Mouse (Mus musculus): ENCODE results near the gene Mfn1. TPM values are rescaled to one million over a fixed set of nuclear protein-coding genes. Genes with fewer than 3 reads are reported as not detected.

Gene Mfn1
- polyA plus RNA-seq, 1 experiment from 2014 or later = 39.4 TPM

DNA sequence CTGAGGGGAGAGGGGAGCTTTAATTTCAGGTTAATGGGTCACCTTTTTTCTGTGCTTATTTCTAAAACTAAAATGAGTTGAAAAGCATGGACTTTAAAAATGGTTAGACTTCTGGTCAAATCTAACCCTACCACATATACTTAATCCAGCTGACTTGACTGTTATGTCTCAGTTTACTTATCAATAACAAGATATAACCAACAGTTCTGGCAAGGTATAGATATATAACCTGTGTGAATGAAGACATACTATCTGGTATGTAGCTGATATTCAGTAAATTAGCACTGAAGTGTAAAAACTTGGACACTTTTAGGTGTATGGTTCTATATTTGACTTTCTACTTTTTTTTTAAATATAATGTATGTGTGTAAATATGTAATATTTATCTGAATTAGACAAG lies 15.7 kb upstream of the Mfn1 start:
- no peak for ATAC-seq
- Histone ChIP-seq H3K9me3 (replicated peaks) (no peaks in the 10 kb centered on the region), H3K27ac (no peak overlapping the region)

DNA sequence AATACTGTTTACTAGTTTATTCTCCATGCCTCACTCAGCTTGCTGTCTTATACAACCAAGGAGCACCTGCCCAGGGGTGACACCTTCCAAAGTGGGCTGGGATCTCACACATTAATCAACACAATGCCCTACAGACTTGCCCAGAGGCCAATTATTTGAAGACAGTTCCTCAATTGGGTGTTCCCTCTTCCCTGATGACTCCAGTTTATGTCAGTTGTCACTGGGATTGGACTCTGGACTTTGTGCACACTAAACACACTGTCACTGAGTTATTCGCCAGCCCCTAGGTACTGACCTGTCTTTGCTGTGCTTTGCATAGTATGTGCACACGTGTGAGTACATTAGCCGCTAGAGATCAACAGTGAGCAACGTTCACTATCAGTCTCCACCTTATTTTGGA lies 2.1 kb upstream of the Mfn1 start:
- no peak for ATAC-seq
- WGBS = 94% methylated on average over 4 of the region's 4 CpGs
- H3K27me3 ChIP-seq = no peaks in the 10 kb centered on the region
- H3K4me2 ChIP-seq = no peak overlapping the region
- H3K4me3 ChIP-seq = no peak overlapping the region
- H3K27ac ChIP-seq = no peak overlapping the region
- H3K9me3 ChIP-seq (replicated peaks) = 0 out of 2 replicates have a peak, but pooled peaks cover 4% of the 10 kb centered on the region
- H3K36me3 ChIP-seq (ENCODE audit: poor library complexity, severe bottlenecking) = peaks cover 35% of the 10 kb centered on the region
- peaks cover 10% of the 10 kb centered on the region for H3K4me1 ChIP-seq
- no peak overlapping the region for H3K9ac ChIP-seq

More for the DNA sequence above, 15.7 kb upstream of the Mfn1 start:
- no peak overlapping the region for H3K4me2 ChIP-seq
- peaks cover 30% of the 10 kb centered on the region for H3K36me3 ChIP-seq (ENCODE audit: poor library complexity, severe bottlenecking)
- no peak overlapping the region for H3K4me3 ChIP-seq
- H3K27me3 ChIP-seq = no peaks in the 10 kb centered on the region
- H3K9ac ChIP-seq = no peak overlapping the region
- H3K4me1 ChIP-seq = peaks cover 33% of the 10 kb centered on the region

DNA sequence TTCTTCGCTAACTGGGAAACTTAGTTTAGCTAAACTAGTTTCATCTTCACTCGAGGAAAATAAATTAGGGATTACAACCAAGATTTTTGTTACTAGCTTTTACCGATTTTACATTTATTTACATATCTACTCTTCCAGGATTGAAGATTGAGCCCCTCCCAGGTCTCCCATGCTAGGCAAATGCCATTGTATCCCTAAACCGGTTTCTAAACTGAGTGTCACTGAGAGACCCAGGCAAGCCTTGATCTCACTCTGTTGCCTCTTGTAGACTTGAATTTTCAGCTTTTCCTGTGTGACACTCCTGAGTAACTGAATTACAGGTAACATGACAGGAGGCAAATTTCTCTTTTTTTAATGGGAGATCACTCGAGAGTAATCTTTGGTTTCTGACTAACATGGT lies 776 bp downstream of the Mfn1 start:
- 17% methylated on average over 5 of the region's 5 CpGs for WGBS

DNA sequence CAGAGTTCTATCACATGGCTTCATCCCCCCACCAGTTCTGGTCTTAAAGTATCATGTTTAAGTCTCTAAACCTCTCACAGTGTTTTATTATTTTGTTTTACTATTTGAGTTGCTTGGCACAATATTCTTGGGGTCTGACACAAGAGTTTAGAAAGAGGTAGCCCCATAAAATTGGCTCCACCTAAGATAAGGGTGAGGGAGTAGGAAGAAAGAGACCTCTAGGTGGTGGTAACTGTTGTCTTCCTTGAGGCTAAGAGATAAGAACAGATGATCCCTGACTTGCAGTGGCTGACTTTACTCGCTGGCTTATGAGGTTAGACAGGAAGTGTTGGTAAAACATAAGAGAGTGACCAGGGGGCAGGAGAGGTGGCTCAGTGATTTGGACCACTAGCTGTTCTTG lies 6.4 kb downstream of the Mfn1 start:
- H3K9ac ChIP-seq = no peak overlapping the region
- H3K36me3 ChIP-seq (ENCODE audit: poor library complexity, severe bottlenecking) = peaks cover 35% of the 10 kb centered on the region; the same call in 1 of the 2 replicates
- 0 out of 2 replicates have a peak, but pooled peaks cover 3% of the 10 kb centered on the region for H3K4me1 ChIP-seq
- no peak overlapping the region for H3K27ac ChIP-seq
- no peaks in the 10 kb centered on the region for H3K27me3 ChIP-seq
- 82% methylated on average over 1 of the region's 1 CpGs for WGBS
- ATAC-seq = no peak
- H3K4me2 ChIP-seq = no peak overlapping the region
- no peaks in the 10 kb centered on the region for H3K9me3 ChIP-seq (replicated peaks)
- H3K4me3 ChIP-seq = no peak overlapping the region

More for the DNA sequence above, 776 bp downstream of the Mfn1 start:
- peak overlapping the region; percentile 68 for H3K4me2 ChIP-seq
- ATAC-seq = no peak
- 0 out of 2 replicates have a peak, but pooled peaks cover 4% of the 10 kb centered on the region for H3K9me3 ChIP-seq (replicated peaks)
- H3K27me3 ChIP-seq = no peaks in the 10 kb centered on the region
- peak overlapping the region; percentile 83 for H3K9ac ChIP-seq
- peak overlapping the region; percentile 89 for H3K4me3 ChIP-seq
- H3K4me1 ChIP-seq = peaks cover 10% of the 10 kb centered on the region
- H3K27ac ChIP-seq = no peak overlapping the region
- peaks cover 24% of the 10 kb centered on the region for H3K36me3 ChIP-seq (ENCODE audit: poor library complexity, severe bottlenecking)

DNA sequence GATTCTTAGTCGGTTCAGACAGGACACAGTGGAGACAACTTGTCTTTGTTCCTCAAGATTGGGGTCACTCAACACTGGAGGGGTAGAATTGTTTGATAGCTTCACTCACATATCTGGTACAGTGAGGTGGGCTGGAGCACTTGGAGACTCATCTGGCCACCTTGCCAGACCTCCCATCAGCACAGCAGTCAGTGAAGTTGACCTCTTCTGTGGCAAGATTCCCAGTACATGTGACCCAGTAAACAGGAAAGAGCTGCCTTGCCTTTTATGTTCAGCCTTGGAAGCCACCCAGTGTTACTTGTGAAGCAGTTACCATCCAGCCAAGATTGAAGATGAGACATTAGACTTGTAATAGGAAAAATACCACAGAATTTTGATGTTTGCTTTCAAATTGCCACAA lies 8.3 kb downstream of the Mfn1 start:
- Histone ChIP-seq H3K9me3 (replicated peaks) (no peaks in the 10 kb centered on the region), H3K27ac (no peak overlapping the region), H3K4me1 (no peaks in the 10 kb centered on the region), H3K4me3 (no peak overlapping the region), H3K9ac (no peak overlapping the region), H3K36me3 (ENCODE audit: poor library complexity, severe bottlenecking) (peaks cover 35% of the 10 kb centered on the region; the same call in 1 of the 2 replicates), H3K4me2 (no peak overlapping the region), H3K27me3 (no peaks in the 10 kb centered on the region)
- WGBS = 62% methylated on average over 1 of the region's 1 CpGs
- no peak for ATAC-seq

DNA sequence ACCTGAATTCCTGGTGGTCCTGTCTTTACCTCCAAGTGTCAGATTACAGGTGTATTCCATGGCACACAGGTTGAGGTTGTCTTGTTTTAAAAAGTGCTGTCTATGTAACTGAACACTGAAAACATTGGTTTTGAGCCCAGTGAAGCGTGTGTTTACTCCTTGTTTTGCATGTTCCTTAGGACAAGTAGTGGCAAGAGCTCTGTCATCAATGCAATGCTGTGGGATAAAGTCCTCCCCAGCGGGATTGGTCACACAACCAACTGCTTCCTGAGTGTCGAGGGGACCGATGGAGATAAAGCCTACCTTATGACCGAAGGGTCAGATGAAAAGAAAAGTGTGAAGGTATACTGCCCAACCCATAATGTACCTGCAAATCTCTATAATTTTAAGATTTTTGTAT lies 8.8 kb downstream of the Mfn1 start:
- no peaks in the 10 kb centered on the region for H3K4me1 ChIP-seq
- H3K9me3 ChIP-seq (replicated peaks) = no peaks in the 10 kb centered on the region
- H3K36me3 ChIP-seq (ENCODE audit: poor library complexity, severe bottlenecking) = peaks cover 38% of the 10 kb centered on the region; the same call in 1 of the 2 replicates
- H3K9ac ChIP-seq = no peak overlapping the region
- ATAC-seq = no peak
- H3K4me2 ChIP-seq = no peak overlapping the region
- H3K27ac ChIP-seq = no peak overlapping the region
- H3K27me3 ChIP-seq = no peaks in the 10 kb centered on the region
- 94% methylated on average over 5 of the region's 5 CpGs for WGBS
- no peak overlapping the region for H3K4me3 ChIP-seq

DNA sequence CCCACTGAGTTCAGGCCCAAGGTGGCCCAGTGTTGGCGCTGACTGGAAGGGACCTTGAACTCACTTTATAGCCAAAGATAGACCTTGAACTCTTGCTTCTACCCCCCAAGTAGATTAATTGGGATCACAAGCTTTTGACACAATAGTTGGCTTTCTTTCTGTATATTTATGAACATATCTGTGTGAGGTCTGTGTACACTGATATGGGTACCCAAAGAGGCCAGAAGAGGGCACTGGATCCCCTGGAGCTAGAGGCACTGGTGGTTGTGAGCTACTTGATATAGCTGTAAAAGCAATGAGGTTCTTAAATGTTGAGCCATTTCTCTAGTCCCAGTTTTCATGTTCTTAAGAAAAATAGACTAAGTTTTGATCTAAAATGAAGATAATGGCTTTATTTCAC lies 23.8 kb downstream of the Mfn1 start:
- ATAC-seq = no peak
- H3K9me3 ChIP-seq (replicated peaks) = no peaks in the 10 kb centered on the region
- no peak overlapping the region for H3K4me3 ChIP-seq
- H3K27me3 ChIP-seq = no peaks in the 10 kb centered on the region
- no peak overlapping the region for H3K9ac ChIP-seq
- H3K4me1 ChIP-seq = no peaks in the 10 kb centered on the region
- 100% methylated on average over 1 of the region's 1 CpGs for WGBS
- peaks cover 40% of the 10 kb centered on the region for H3K36me3 ChIP-seq (ENCODE audit: poor library complexity, severe bottlenecking)
- no peak overlapping the region for H3K4me2 ChIP-seq
- no peak overlapping the region for H3K27ac ChIP-seq

DNA sequence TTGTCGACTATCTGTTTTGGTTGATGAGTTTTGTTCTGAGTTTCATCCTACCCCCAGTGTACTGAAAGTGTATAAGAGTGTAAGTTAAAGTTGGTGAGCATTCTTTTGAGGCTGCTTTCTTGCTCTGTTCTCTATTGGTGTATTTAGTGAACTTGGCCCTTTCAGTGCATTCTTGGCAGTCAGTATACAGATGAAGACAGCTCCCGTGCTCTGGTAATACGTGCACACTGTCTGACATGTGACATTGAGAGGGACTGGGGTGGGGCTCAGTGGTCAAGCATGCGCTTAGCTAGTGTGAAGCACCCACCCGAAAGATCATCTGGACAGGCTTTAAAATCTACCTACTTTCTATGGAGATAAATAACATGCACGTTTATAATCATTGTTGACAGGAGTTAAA lies 34.1 kb downstream of the Mfn1 start:
- H3K27ac ChIP-seq = no peak overlapping the region
- H3K4me2 ChIP-seq = no peak overlapping the region
- ATAC-seq = no peak
- no peaks in the 10 kb centered on the region for H3K9me3 ChIP-seq (replicated peaks)
- H3K36me3 ChIP-seq (ENCODE audit: poor library complexity, severe bottlenecking) = peaks cover 54% of the 10 kb centered on the region
- no peaks in the 10 kb centered on the region for H3K4me1 ChIP-seq
- no peak overlapping the region for H3K4me3 ChIP-seq
- WGBS = 93% methylated on average over 6 of the region's 6 CpGs
- H3K27me3 ChIP-seq = no peaks in the 10 kb centered on the region
- no peak overlapping the region for H3K9ac ChIP-seq

DNA sequence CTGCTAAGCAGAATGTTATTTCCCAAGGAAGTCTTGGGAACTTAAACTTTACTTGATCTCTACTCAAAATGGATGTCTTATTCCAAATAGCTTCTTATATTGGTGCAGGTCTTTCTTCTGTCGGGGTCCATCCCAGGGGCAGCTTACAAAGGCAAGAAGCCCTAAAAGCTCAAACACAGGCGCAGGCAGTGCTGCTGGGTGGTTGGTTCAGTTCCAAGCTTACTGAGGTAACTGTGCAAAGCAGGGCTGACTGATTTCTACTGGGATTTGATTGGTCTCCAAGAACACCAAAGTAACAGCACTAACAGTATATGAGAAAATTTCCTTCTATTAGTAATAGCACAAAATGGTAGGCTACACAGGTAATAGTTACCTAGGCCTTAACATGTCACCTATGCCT lies 43.8 kb downstream of the Mfn1 start:
- H3K9me3 ChIP-seq (replicated peaks) = no peaks in the 10 kb centered on the region
- H3K9ac ChIP-seq = no peak overlapping the region
- no peak for ATAC-seq
- no peaks in the 10 kb centered on the region for H3K27me3 ChIP-seq
- no peak overlapping the region for H3K27ac ChIP-seq
- 93% methylated on average over 2 of the region's 2 CpGs for WGBS
- no peak overlapping the region for H3K4me2 ChIP-seq
- no peaks in the 10 kb centered on the region for H3K4me1 ChIP-seq
- H3K36me3 ChIP-seq (ENCODE audit: poor library complexity, severe bottlenecking) = peaks cover 75% of the 10 kb centered on the region
- H3K4me3 ChIP-seq = no peak overlapping the region

DNA sequence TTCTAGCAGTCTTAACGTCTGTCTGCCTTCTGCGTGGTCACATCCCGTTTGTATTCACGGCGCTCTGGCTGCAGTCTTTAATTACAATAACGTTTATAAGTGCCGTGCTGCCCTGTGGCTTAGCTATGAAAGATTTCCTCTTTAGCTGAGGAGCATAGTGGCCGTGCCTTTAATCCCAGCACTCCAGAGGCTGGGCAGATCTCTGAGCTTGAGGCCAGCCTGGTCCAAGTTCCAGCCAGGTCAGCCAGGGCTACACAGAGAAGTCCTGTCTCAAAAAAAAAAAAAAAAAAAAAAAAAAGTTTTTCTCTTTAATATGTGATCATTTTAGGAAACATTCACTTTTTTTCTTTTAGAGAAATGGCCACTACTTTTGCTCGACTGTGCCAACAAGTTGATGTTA lies 44.6 kb downstream of the Mfn1 start:
- Histone ChIP-seq H3K27me3 (no peaks in the 10 kb centered on the region), H3K4me3 (no peak overlapping the region), H3K36me3 (ENCODE audit: poor library complexity, severe bottlenecking) (peaks cover 72% of the 10 kb centered on the region), H3K27ac (no peak overlapping the region), H3K4me2 (no peak overlapping the region), H3K9me3 (replicated peaks) (no peaks in the 10 kb centered on the region), H3K9ac (no peak overlapping the region), H3K4me1 (no peaks in the 10 kb centered on the region)
- no peak for ATAC-seq
- 32% methylated on average over 9 of the region's 9 CpGs for WGBS

DNA sequence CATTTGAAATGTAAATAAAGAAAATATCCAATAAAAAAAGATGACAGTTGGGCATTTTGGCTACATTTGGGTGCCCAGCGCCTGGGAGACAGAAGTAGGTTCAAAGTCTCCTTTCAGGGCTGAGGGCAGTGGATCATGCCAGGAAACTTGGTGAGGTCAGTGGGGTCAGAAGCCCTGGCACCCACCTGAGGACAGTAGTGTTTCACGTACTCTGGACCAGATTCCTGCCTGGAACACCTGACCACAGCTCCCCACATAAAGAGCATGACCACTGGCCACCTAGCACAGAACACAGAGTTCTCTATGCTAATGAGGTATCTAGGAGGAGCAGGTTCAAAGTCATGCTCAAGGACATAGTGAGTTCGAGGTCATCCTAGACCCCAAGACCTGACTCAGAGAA lies 45.9 kb downstream of the Mfn1 start:
- peaks cover 63% of the 10 kb centered on the region for H3K36me3 ChIP-seq (ENCODE audit: poor library complexity, severe bottlenecking)
- no peak overlapping the region for H3K27ac ChIP-seq
- H3K9ac ChIP-seq = no peak overlapping the region
- no peak overlapping the region for H3K4me3 ChIP-seq
- H3K4me1 ChIP-seq = no peaks in the 10 kb centered on the region
- no peaks in the 10 kb centered on the region for H3K9me3 ChIP-seq (replicated peaks)
- no peaks in the 10 kb centered on the region for H3K27me3 ChIP-seq
- WGBS = 99% methylated on average over 3 of the region's 3 CpGs
- no peak overlapping the region for H3K4me2 ChIP-seq
- ATAC-seq = no peak

DNA sequence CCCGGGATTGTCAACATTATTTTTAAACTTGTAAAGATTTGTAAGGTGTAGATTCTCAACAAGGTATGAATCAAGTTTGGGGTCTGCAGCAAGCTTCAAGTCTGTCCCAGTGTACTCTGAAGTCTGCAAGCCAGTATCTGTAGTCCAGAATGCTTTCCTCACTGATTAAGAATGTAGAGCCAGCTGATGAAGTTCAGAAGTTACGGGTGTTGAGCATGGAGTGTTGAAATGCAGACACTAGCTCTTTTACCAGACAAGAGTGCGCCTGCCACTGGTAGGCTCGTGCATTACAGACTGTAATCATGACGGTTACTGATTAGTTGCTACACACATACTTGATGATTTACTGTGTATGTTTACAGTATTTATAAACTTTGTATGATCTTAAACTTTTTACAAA lies 49.5 kb downstream of the Mfn1 start:
- no peak overlapping the region for H3K4me3 ChIP-seq
- peaks cover 66% of the 10 kb centered on the region for H3K36me3 ChIP-seq (ENCODE audit: poor library complexity, severe bottlenecking)
- 90% methylated on average over 5 of the region's 5 CpGs for WGBS
- ATAC-seq = no peak
- H3K4me1 ChIP-seq = no peaks in the 10 kb centered on the region
- H3K27ac ChIP-seq = no peak overlapping the region
- H3K4me2 ChIP-seq = no peak overlapping the region
- H3K9me3 ChIP-seq (replicated peaks) = no peaks in the 10 kb centered on the region
- no peaks in the 10 kb centered on the region for H3K27me3 ChIP-seq
- H3K9ac ChIP-seq = no peak overlapping the region

DNA sequence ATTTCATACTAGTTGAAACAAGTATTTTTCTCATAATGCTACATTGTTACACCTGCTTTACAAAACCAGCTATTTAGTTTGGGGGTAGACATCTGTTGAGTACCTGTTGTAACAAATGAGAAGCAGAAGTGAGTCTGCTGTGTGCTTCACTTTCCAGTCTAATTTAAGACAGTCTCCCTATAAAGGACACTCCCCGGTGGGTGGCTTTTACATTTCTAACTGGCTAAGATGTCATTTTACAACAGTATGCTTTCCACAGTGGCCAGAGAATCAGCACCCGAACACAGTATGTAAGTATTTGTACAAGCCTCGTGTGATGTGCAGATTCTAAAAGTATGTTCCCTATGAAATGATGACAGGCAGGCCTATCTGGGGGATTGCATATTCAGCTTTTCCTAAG lies 51.5 kb downstream of the Mfn1 start:
- Histone ChIP-seq H3K4me1 (no peaks in the 10 kb centered on the region), H3K9me3 (replicated peaks) (no peaks in the 10 kb centered on the region), H3K4me2 (no peak overlapping the region), H3K27ac (no peak overlapping the region), H3K9ac (no peak overlapping the region), H3K36me3 (ENCODE audit: poor library complexity, severe bottlenecking) (peaks cover 57% of the 10 kb centered on the region), H3K27me3 (no peaks in the 10 kb centered on the region), H3K4me3 (no peak overlapping the region)
- 90% methylated on average over 3 of the region's 3 CpGs for WGBS
- ATAC-seq = no peak

Measured in forebrain, embryonic 13.5 days (tissue).